Mouse (Mus musculus) stomach, postnatal 0 days (tissue): ENCODE results near the gene Snrnp200.

Experiments used
- CTCF ChIP-seq: IDR thresholded peaks from 2 replicates; pipeline ENCODE4 v1.5.1; 2016; ENCODE audit warnings: antibody characterized with exemption, low read depth, mild to moderate bottlenecking, moderate library complexity
- EP300 ChIP-seq: optimal IDR thresholded peaks from 2 replicates; pipeline ENCODE3; 2016; ENCODE audit warnings: antibody characterized with exemption

DNA sequence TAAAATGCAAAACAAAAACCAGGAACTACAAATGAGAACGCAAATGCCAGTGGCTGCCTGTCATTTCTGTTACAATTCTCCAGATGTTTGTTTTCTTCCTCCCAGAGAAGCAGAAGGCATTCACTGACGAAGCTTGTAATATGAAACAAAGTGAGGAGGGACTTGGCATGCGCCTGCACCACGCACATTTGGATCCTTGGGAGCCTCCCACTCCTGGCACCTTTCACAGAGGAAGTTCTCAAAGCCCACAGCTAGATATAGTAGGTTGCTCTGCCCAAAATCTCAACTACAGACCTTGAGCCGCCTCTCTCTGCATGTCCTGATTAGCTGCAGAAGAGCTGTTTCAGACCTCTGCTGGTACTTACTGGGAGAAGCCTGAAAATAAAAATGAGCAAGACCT is 51.2 kb downstream of the Snrnp200 start:
- no peak for TF ChIP-seq CTCF
- no peak for TF ChIP-seq EP300
